Mouse (Mus musculus): ENCODE measurements around the gene Olfr181.

Olfr181 gene

GRCm38 (mm10) chr16:58928655-58929054 lies at the start of gene Olfr181:
TSS of gene Olfr181 (minus strand) at chr16:58928755.
- DNase-seq = no peak

- no peak for DNase-seq
Measured at GRCm38 (mm10) chr16:58929292-58929691, 737 bp upstream of the Olfr181 start, which contains the start of gene Olfr180. TSS of gene Olfr180 (minus strand) at chr16:58929392.

GRCm38 (mm10) chr16:58891963-58892362 lies 36.6 kb downstream of the Olfr181 start, which contains the start of gene Olfr178:
TSS of gene Olfr178 (minus strand) at chr16:58892063.
- DNase-seq = no peak

GRCm38 (mm10) chr16:58884416-58884815 lies 44.1 kb downstream of the Olfr181 start:
- DNase-seq = no peak

All from cerebellum, adult 9-11 months (tissue).